Mouse (Mus musculus) ES-E14 (cell line): ENCODE data around the gene Lefty1.

Source experiments
- CHD2 ChIP-seq: IDR thresholded peaks from 2 replicates; pipeline ENCODE4 v1.6.1; 2014; ENCODE audit warnings: mild to moderate bottlenecking, low read depth, low read length, inconsistent platforms
- HCFC1 ChIP-seq: IDR thresholded peaks from 2 replicates; pipeline ENCODE4 v1.6.1; 2012; ENCODE audit warnings: low read length, inconsistent platforms, borderline replicate concordance; ENCODE audit not compliant: insufficient read depth
- MAFK ChIP-seq: IDR thresholded peaks from 2 replicates; pipeline ENCODE4 v1.6.1; 2014; ENCODE audit warnings: mild to moderate bottlenecking, low read depth, low read length, inconsistent platforms; ENCODE audit not compliant: insufficient read depth
- ZC3H11A ChIP-seq: IDR thresholded peaks from 2 replicates; pipeline ENCODE4 v1.6.1; 2012; ENCODE audit warnings: low read depth, mild to moderate bottlenecking, inconsistent platforms, low read length, borderline replicate concordance
- ZNF384 ChIP-seq: IDR thresholded peaks from 2 replicates; pipeline ENCODE4 v1.6.1; 2012; ENCODE audit warnings: low read depth, low read length, inconsistent platforms

DNA sequence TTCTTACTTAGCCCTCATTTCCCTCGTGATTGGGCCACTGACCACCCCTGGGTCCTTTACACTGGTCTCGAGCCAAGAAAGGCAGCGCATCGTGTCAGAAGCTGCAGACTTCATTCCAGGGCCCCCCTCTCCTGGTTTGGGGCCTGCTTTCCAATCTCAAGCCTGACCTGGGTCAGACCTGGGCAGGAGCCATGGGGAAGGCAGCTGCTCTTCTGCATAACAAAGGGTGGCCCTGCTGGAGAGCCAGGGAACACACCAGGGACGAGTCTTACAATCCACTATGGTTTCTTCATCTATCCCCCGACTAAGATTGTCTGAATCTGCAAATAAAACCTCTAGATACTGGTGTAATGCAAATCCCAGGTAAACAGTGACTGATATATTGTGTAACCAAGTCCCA is 1.2 kb upstream of the Lefty1 start:
- TF ChIP-seq HCFC1 (no peak), ZNF384 (no peak), MAFK (no peak), ZC3H11A (no peak), CHD2 (no peak)
